Mouse (Mus musculus): ENCODE data around the gene Rbms3.

Rbms3 gene

GRCm38 (mm10) chr9:117188406-117188805, 441.3 kb downstream of the Rbms3 start:
- peak in 1 of 2 experiments; percentile 11 for DNase-seq (ENCODE audit: low spot score in 2 of 2)

- no peak for DNase-seq (ENCODE audit: low spot score in 2 of 2)
Observed at GRCm38 (mm10) chr9:117187116-117188034, 442.3 kb downstream of the Rbms3 start.

- DNase-seq (ENCODE audit: low spot score in 2 of 2): no peak
Observed at GRCm38 (mm10) chr9:117180658-117181057, 449.1 kb downstream of the Rbms3 start.

GRCm38 (mm10) chr9:117178366-117178765, 451.3 kb downstream of the Rbms3 start:
- DNase-seq (ENCODE audit: low spot score in 2 of 2): no peak

GRCm38 (mm10) chr9:117172526-117172925, 457.2 kb downstream of the Rbms3 start:
- DNase-seq (ENCODE audit: low spot score in 2 of 2): no peak

GRCm38 (mm10) chr9:117169196-117169595, 460.5 kb downstream of the Rbms3 start:
- DNase-seq (ENCODE audit: low spot score in 2 of 2): no peak

GRCm38 (mm10) chr9:117163143-117163542, 466.6 kb downstream of the Rbms3 start:
- DNase-seq (ENCODE audit: low spot score in 2 of 2): peak in 1 of 2 experiments; percentile 10

GRCm38 (mm10) chr9:117161150-117161549, 468.6 kb downstream of the Rbms3 start:
- no peak for DNase-seq (ENCODE audit: low spot score in 2 of 2)

GRCm38 (mm10) chr9:117156330-117156905, 473.3 kb downstream of the Rbms3 start:
- DNase-seq (ENCODE audit: low spot score in 2 of 2): no peak

GRCm38 (mm10) chr9:117154590-117154989, 475.1 kb downstream of the Rbms3 start:
- no peak for DNase-seq (ENCODE audit: low spot score in 2 of 2)

GRCm38 (mm10) chr9:117153686-117154274, 475.9 kb downstream of the Rbms3 start:
- DNase-seq (ENCODE audit: low spot score in 2 of 2): no peak

GRCm38 (mm10) chr9:117151951-117152350, 477.8 kb downstream of the Rbms3 start:
- DNase-seq (ENCODE audit: low spot score in 2 of 2): no peak

GRCm38 (mm10) chr9:117144057-117144723, 485.5 kb downstream of the Rbms3 start:
- peak in 1 of 2 experiments; percentile 44 for DNase-seq (ENCODE audit: low spot score in 2 of 2)

- DNase-seq (ENCODE audit: low spot score in 2 of 2): no peak
Observed at GRCm38 (mm10) chr9:117139971-117140370, 489.7 kb downstream of the Rbms3 start.

- DNase-seq (ENCODE audit: low spot score in 2 of 2): no peak
Observed at GRCm38 (mm10) chr9:117136410-117136809, 493.3 kb downstream of the Rbms3 start.

- DNase-seq (ENCODE audit: low spot score in 2 of 2): no peak
Observed at GRCm38 (mm10) chr9:117134043-117134442, 495.7 kb downstream of the Rbms3 start.

- no peak for DNase-seq (ENCODE audit: low spot score in 2 of 2)
Observed at GRCm38 (mm10) chr9:117126816-117127215, 502.9 kb downstream of the Rbms3 start.

- no peak for DNase-seq (ENCODE audit: low spot score in 2 of 2)
Observed at GRCm38 (mm10) chr9:117125844-117126243, 503.9 kb downstream of the Rbms3 start.

GRCm38 (mm10) chr9:117121572-117121971, 508.1 kb downstream of the Rbms3 start:
- DNase-seq (ENCODE audit: low spot score in 2 of 2): no peak

- DNase-seq (ENCODE audit: low spot score in 2 of 2): peak in 1 of 2 experiments; percentile 11
Observed at GRCm38 (mm10) chr9:117117181-117117729, 512.5 kb downstream of the Rbms3 start.

- no peak for DNase-seq (ENCODE audit: low spot score in 2 of 2)
Observed at GRCm38 (mm10) chr9:117115609-117116008, 514.1 kb downstream of the Rbms3 start.

- DNase-seq (ENCODE audit: low spot score in 2 of 2): no peak
Observed at GRCm38 (mm10) chr9:117113592-117113991, 516.1 kb downstream of the Rbms3 start.
